In the genomic region with DNA sequence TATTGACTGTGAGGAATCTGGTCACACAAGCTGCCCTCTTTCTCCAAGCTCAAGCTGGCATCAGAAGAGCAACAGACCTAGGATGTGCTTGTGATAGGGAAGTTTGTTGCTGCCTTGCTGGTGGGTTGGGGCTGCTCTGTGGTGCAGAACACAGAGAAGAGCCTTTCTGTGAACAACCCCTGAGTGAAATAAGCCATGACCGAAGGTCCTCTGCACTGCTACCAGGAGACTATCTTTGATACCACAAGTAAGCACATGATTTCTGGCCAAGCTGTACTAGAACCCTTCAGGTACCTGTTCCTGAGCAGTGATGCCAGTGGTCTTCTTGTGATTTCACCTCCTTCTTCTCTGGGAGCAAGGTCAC, we compare ENCODE assay signal across 7 mouse cellular contexts. TPM values are rescaled to one million over a fixed set of nuclear protein-coding genes. Genes with fewer than 3 reads are reported as not detected.
DNase-seq lines count a peak whose midpoint lies in the region; ATAC-seq and TF ChIP-seq lines count a peak whose summit lies in the region.
"Not testable (repeated sequence)": the region's sequence is repeated elsewhere in the genome, so short reads cannot be mapped to it uniquely, and the experiment has no call there.
"Had no signal": no experiment of that assay in that cellular context is flagged by ENCODE, and none has a peak within 500 bp of the region (broad histone marks: within the 10 kb centered on the region; RNA-seq: fewer than 3 reads in every experiment).

No protein-coding gene starts in this region.

- not testable (repeated sequence) for TF ChIP-seq EP300 in liver, postnatal 0 days (IDR thresholded peaks at IDR 0.05; ENCODE audit: low read depth)

- not testable (repeated sequence) for TF ChIP-seq POLR2A in liver, adult 2 months (IDR thresholded peaks at IDR 0.05; ENCODE audit: extremely low read depth, insufficient read depth, low read length)

- H3K27me3 ChIP-seq in liver, adult 2 months (ENCODE audit: control insufficient read depth, insufficient read depth, low read length); liver, postnatal 0 days (ENCODE audit: insufficient read depth, low read length): not testable (repeated sequence)

- not testable (repeated sequence) for H3K4me3 ChIP-seq in brown adipose tissue, adult 24 weeks (ENCODE audit: insufficient read depth, low read depth, low read length)
- peak overlapping the region; percentile 22 for H3K4me3 ChIP-seq in liver, adult 2 months (ENCODE audit: insufficient read depth, low read depth, low read length)
- H3K4me3 ChIP-seq in liver, postnatal 0 days (ENCODE audit: low read depth, low read length): 0 out of 2 replicates have a peak overlapping the region, but pooled peaks have one; percentile 6

- H3K9me3 ChIP-seq in liver, postnatal 0 days (ENCODE audit: low read length): not testable (repeated sequence)

- not testable (repeated sequence) for H3K4me1 ChIP-seq in brown adipose tissue, adult 24 weeks (ENCODE audit: control insufficient read depth, insufficient read depth, insufficient read length, low read length); liver, postnatal 0 days (ENCODE audit: insufficient read depth)
- peaks cover 12% of the 10 kb centered on the region for H3K4me1 ChIP-seq in liver, adult 2 months (ENCODE audit: control insufficient read depth, insufficient read depth, low read length)

- peak overlapping the region; percentile 35 for H3K4me2 ChIP-seq in liver, postnatal 0 days (ENCODE audit: low read depth, low read length)

- not testable (repeated sequence) for H3K9ac ChIP-seq in liver, adult 2 months (ENCODE audit: low read depth, low read length); liver, postnatal 0 days (replicated peaks)

- WGBS in liver, adult 2 months: 89% methylated on average over 1 of the region's 1 CpGs
- 57% methylated on average over 1 of the region's 1 CpGs for WGBS in liver, postnatal 0 days (ENCODE audit: insufficient replicate concordance)

- not testable (repeated sequence) for H3K79me2 ChIP-seq in liver, adult 2 months (ENCODE audit: control insufficient read depth, insufficient read depth, low read length)

- peak overlapping the region; percentile 57; the same call in 1 of the 2 replicates for H3K27ac ChIP-seq in brown adipose tissue, adult 24 weeks (replicated peaks; ENCODE audit: low read depth, low read length)
- peak overlapping the region; percentile 59; the same call in 1 of the 2 replicates for H3K27ac ChIP-seq in liver, adult 2 months (replicated peaks; ENCODE audit: insufficient read depth, low read depth, low read length)
- peak overlapping the region; percentile 85 for H3K27ac ChIP-seq in liver, postnatal 0 days (ENCODE audit: low read depth)

- not testable (repeated sequence) for TF ChIP-seq CTCF in liver, adult 2 months (IDR thresholded peaks at IDR 0.05; ENCODE audit: low read depth, low read length); liver, postnatal 0 days (IDR thresholded peaks at IDR 0.05; ENCODE audit: low read depth)

- DNase-seq in B cell, adult 2 months: peak; percentile 57 to 59
- DNase-seq in liver, adult 2 months (ENCODE audit: extremely low read depth, low read depth, low spot score); liver, postnatal 0 days: not testable (repeated sequence)
- peak; percentile 16 to 29 for DNase-seq in spleen, adult 18-20 months

- peak; percentile 35; the same call in 1 of the 2 replicates for ATAC-seq in liver, postnatal 0 days
- peak; percentile 14; the same call in 1 of the 2 replicates for ATAC-seq in monocyte, adult 5-6 weeks (replicated peaks; ENCODE audit: insufficient number of reproducible peaks, low FRiP score, low TSS enrichment, poor library complexity, severe bottlenecking)

- not testable (repeated sequence) for H3K36me3 ChIP-seq in liver, adult 2 months (ENCODE audit: control insufficient read depth, insufficient read depth, low read length); liver, postnatal 0 days (replicated peaks; ENCODE audit: insufficient read depth, low read length)

RNA-seq across cellular contexts. Expression of gene Gm5431, which starts 0.5 kb away (rescaled TPM):
- not detected in 2 replicates for polyA plus RNA-seq in brown adipose tissue, adult 24 weeks (2012; ENCODE audit: insufficient read depth, insufficient read length, missing spikeins)
- 1.3 and 1.9 TPM in 2 replicates for total RNA-seq in liver, adult 2 months (2014; rRNA removed)
- 0.10 and 0.12 TPM in 2 replicates for polyA plus RNA-seq in liver, adult 2 months (2012; rRNA removed)
- polyA plus RNA-seq in liver, postnatal 0 days (2015; fragmentation: Nextera tagmentation; extraction: Ambion mirVana): 0.66 and 0.86 TPM in 2 replicates
- 6.7 to 9.7 TPM (median 8.8 TPM) in 3 replicates for total RNA-seq in monocyte, adult 5-6 weeks (2017)
- polyA plus RNA-seq: G1E had no signal

RNA-seq across cellular contexts. Expression of gene Irgm1, which starts 30.1 kb away (rescaled TPM):
- polyA plus RNA-seq in brown adipose tissue, adult 24 weeks (2012; ENCODE audit: insufficient read depth, insufficient read length, missing spikeins): 9.2 and 11.6 TPM in 2 replicates
- 43.0 and 48.4 TPM in 2 replicates for total RNA-seq in liver, adult 2 months (2014; rRNA removed)
- 29.9 and 33.3 TPM in 2 replicates for polyA plus RNA-seq in liver, adult 2 months (2012; rRNA removed)
- 42.7 and 44.1 TPM in 2 replicates for polyA plus RNA-seq in liver, postnatal 0 days (2015; fragmentation: Nextera tagmentation; extraction: Ambion mirVana)
- 36.6 to 51.0 TPM (median 48.9 TPM) in 3 replicates for total RNA-seq in monocyte, adult 5-6 weeks (2017)

RNA-seq across cellular contexts. Expression of gene Psme2b, which starts 44.4 kb away (rescaled TPM):
- 4.5 and 23.2 TPM in 2 replicates for polyA plus RNA-seq in brown adipose tissue, adult 24 weeks (2012; ENCODE audit: insufficient read depth, insufficient read length, missing spikeins)
- total RNA-seq in liver, adult 2 months (2014; rRNA removed): 2.3 and 4.0 TPM in 2 replicates
- 2.5 and 3.0 TPM in 2 replicates for polyA plus RNA-seq in liver, adult 2 months (2012; rRNA removed)
- polyA plus RNA-seq in liver, postnatal 0 days (2015; fragmentation: Nextera tagmentation; extraction: Ambion mirVana): 4.2 and 4.5 TPM in 2 replicates
- total RNA-seq in monocyte, adult 5-6 weeks (2017): 32.3 to 73.6 TPM (median 37.8 TPM) in 3 replicates
